Mouse (Mus musculus) hindbrain, embryonic 11.5 days (tissue): ENCODE results near the gene Slc5a9. TPM values are rescaled to one million over a fixed set of nuclear protein-coding genes. Genes with fewer than 3 reads are reported as not detected.
A peak's percentile ranks its signal among the peaks of the same experiment; 100 is the strongest.

Source experiments
- ATAC-seq: fragments of 200-750 bp; cut with Nextera tagmentation; 2 replicates; pipeline ENCODE4 v1.8.0; 2017; ENCODE audit warnings: mild to moderate bottlenecking, moderate TSS enrichment, moderate library complexity; ENCODE audit not compliant: low FRiP score
- DNase-seq: peaks from one replicate; pipeline ENCODE4 v3.0.0-alpha.2; 2015; ENCODE audit warnings: low spot score
- H3K27ac ChIP-seq: fragments of 300-500 bp; sonication (generic); 2 replicates; pipeline ENCODE4 v1.5.1; 2014; ENCODE audit warnings: mild to moderate bottlenecking, low read depth, low read length
- H3K27me3 ChIP-seq: fragments of 300-500 bp; sonication (generic); 2 replicates; pipeline ENCODE4 v1.6.1; 2014; ENCODE audit warnings: mild to moderate bottlenecking, low read length, moderate library complexity, mixed read lengths; ENCODE audit not compliant: control insufficient read depth, insufficient read depth
- H3K36me3 ChIP-seq: fragments of 300-500 bp; sonication (generic); 2 replicates; pipeline ENCODE4 v1.6.1; 2014; ENCODE audit warnings: mild to moderate bottlenecking, low read length, moderate library complexity, mixed read lengths; ENCODE audit not compliant: control insufficient read depth, insufficient read depth
- H3K4me1 ChIP-seq: fragments of 300-500 bp; sonication (generic); replicated peaks from 2 replicates; pipeline ENCODE4 v1.6.1; 2014; ENCODE audit warnings: low read length, mixed read lengths; ENCODE audit not compliant: control insufficient read depth, insufficient read depth
- H3K4me2 ChIP-seq: fragments of 300-500 bp; sonication (generic); replicated peaks from 2 replicates; pipeline ENCODE4 v1.6.1; 2014; ENCODE audit warnings: mild to moderate bottlenecking, low read depth, low read length
- H3K4me3 ChIP-seq: fragments of 300-500 bp; sonication (generic); 2 replicates; pipeline ENCODE4 v1.5.1; 2014; ENCODE audit warnings: low read depth, low read length
- H3K9ac ChIP-seq: fragments of 300-500 bp; sonication (generic); 2 replicates; pipeline ENCODE4 v1.6.1; 2014; ENCODE audit warnings: low read depth, low read length
- H3K9me3 ChIP-seq: fragments of 300-500 bp; sonication (generic); 2 replicates; pipeline ENCODE4 v1.6.1; 2016; ENCODE audit warnings: low read length; ENCODE audit not compliant: control insufficient read depth
- WGBS: fragments of 180-500 bp; shearing (Covaris S2); extraction: QIAGEN DNeasy Blood & Tissue Kit; methylation state at CpG from one replicate; pipeline ENCODE4 v1.1.7; 2014; 5-methylcytosine and 5-hydroxymethylcytosine counted together
- polyA plus RNA-seq: library from polyadenylated mRNA; unstranded; fragments of >200 nt; fragmentation: Nextera tagmentation; extraction: Ambion mirVana; gene quantifications from 2 replicates; pipeline ENCODE4 v1.2.1, GENCODE M21; 2014

Slc5a9 gene
- polyA plus RNA-seq, 1 experiment from 2014 or later, result not detected

DNA sequence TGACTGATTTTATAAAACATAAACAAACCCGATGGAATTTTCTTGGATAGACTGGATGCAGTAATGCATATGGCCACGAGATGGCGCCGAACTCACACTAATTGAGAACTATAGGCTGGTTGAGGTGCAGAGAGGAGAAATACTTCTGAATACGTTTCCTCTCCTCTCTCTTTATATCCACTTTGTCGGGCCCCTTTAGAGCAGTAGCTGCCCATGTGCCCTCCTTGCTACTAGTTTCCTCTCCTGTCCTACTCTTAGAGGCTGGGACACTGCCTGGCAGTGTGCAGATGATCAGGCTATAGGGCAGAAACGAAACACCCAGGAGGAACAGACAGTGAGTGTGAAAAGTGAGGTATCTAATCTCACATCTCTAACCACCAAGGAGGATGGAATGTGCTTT, 16.7 kb downstream of the Slc5a9 start:
- WGBS, result 20% methylated on average over 7 of the region's 7 CpGs

DNA sequence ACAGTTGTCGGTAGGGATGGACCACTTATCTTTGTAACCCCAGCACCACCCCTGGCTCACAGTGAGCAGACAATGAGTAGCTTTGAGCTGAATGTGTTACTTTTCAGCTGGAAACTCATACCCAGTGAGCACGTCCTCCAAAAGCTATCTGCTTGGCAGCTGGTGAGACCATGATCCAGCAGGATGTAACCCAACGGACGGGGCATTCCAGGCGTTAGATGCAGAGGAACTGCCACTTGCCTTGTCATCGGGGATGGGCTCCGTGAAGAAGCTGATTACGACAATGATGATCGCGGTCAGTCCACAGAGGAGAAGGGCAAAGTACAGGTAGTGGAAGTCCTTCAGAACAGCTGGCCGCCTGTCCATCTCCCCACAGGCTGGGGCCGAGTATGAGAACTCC, 19.2 kb downstream of the Slc5a9 start:
- no peak overlapping the region for H3K4me2 ChIP-seq
- no peaks in the 10 kb centered on the region for H3K9me3 ChIP-seq
- H3K27ac ChIP-seq, result no peak overlapping the region
- no peaks in the 10 kb centered on the region for H3K27me3 ChIP-seq
- ATAC-seq, result no peak
- no peak overlapping the region for H3K9ac ChIP-seq
- WGBS, result 92% methylated on average over 12 of the region's 12 CpGs
- no peak overlapping the region for H3K4me3 ChIP-seq
- H3K4me1 ChIP-seq, result no peaks in the 10 kb centered on the region
- no peaks in the 10 kb centered on the region for H3K36me3 ChIP-seq
- no peak for DNase-seq

More for the DNA sequence above, 16.7 kb downstream of the Slc5a9 start:
- no peak overlapping the region for H3K4me2 ChIP-seq
- ATAC-seq (peak; percentile 77), DNase-seq (peak; percentile 79)
- no peaks in the 10 kb centered on the region for H3K36me3 ChIP-seq
- H3K27ac ChIP-seq, result no peak overlapping the region
- H3K27me3 ChIP-seq, result no peaks in the 10 kb centered on the region
- no peaks in the 10 kb centered on the region for H3K4me1 ChIP-seq
- H3K9me3 ChIP-seq, result no peaks in the 10 kb centered on the region
- no peak overlapping the region for H3K4me3 ChIP-seq
- no peak overlapping the region for H3K9ac ChIP-seq

DNA sequence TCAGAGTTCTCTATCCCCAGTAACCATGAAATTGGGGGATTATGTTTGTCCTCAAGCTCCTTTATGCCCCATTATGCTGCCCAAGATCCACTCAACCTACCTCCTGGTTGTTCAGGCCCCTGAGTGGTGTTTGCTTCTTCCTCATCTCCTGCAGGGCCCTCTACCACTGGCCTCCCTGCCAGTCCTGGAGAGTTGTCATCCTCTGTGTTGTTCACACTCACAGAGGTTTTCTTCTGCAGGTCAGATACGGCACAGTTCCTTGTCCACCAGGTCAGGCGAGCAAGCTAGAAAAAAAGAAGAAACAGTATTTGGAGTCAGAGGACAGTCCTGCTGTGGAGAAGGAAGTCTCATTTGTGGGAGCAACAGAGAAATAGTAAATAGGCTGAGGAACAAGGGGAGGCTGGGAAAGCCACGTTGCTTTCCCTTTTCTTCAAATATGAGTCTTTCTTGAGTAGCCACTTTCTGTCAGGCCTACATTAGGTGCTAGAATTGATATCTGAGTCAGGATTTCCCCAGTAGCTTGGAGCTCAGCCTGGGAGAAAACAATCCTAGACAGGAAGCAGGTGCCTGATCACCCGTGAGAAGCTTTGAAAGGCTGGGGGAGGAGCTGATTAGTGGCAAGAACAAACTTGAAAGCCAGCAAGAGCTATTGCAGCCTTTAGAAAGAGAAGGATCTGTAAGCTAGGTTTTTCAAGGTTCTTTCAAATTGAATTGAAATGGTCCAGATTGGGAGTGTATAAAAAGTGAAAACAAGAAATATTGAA, 22.4 kb downstream of the Slc5a9 start:
- Histone ChIP-seq H3K4me2 (no peak overlapping the region), H3K27me3 (no peaks in the 10 kb centered on the region), H3K9me3 (no peaks in the 10 kb centered on the region), H3K9ac (no peak overlapping the region), H3K36me3 (no peaks in the 10 kb centered on the region), H3K27ac (no peak overlapping the region), H3K4me1 (no peaks in the 10 kb centered on the region), H3K4me3 (no peak overlapping the region)
- WGBS, result 45% methylated on average over 4 of the region's 4 CpGs
- no peak for ATAC-seq
- no peak for DNase-seq

DNA sequence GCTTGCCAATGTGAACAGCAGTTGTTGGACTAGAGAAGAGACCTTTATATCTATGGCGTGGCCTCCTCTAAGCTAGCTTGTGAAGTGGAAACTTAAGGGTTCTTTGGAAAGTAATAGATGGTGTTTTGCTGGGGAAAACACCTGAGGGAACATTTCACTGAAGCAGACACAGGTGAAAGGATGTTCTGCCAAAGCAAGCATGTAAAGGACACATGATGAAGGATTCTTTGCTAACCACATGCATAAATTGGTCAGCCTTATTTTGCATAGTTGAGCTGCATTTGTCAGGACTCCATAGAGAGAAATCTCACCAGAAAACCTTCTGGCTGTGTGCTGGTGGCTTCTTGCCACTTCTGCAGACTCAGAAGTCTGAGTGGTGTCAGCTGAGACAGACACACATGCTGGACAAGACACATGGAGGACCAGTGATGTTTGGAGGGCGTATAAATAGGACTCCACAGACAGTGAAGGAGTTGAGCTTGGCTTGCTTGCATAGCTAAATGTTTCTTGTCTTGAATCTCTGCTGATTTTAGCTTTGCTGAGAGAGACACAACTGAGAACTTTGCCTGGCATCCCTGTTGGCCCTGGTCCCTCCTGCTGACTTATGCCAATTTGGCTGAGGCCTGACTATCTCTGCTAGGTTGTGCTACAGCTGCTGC, 34.8 kb downstream of the Slc5a9 start:
- H3K27ac ChIP-seq, result no peak overlapping the region
- DNase-seq (no peak), ATAC-seq (no peak)
- no peaks in the 10 kb centered on the region for H3K9me3 ChIP-seq
- no peak overlapping the region for H3K4me2 ChIP-seq
- H3K4me1 ChIP-seq, result no peaks in the 10 kb centered on the region
- WGBS, result 78% methylated on average over 2 of the region's 2 CpGs
- H3K4me3 ChIP-seq, result no peak overlapping the region
- H3K27me3 ChIP-seq, result no peaks in the 10 kb centered on the region
- H3K9ac ChIP-seq, result no peak overlapping the region
- no peaks in the 10 kb centered on the region for H3K36me3 ChIP-seq

DNA sequence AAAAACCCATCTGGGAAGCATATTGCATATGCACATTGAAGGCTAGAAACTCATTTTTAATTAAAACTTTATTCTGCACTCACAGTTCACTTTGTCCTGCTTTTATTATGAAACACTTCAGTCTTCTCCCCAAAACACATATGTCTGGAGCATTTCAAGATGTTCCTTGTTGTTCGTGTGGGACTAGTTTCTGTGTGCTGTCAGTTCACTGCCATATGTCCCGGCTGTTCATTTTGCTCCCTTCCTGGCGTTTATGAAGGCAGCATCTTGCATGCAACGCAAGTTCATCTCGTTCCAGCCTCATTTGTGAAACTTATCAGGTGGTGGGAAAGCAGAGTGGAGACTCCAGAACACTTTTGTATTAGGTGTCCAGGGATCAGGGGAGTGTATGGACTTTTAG, 36.0 kb downstream of the Slc5a9 start:
- no peak overlapping the region for H3K4me3 ChIP-seq
- no peaks in the 10 kb centered on the region for H3K27me3 ChIP-seq
- 88% methylated on average over 5 of the region's 5 CpGs for WGBS
- H3K9me3 ChIP-seq, result no peaks in the 10 kb centered on the region
- DNase-seq, result no peak
- no peak for ATAC-seq
- no peaks in the 10 kb centered on the region for H3K36me3 ChIP-seq
- H3K4me2 ChIP-seq, result no peak overlapping the region
- H3K4me1 ChIP-seq, result no peaks in the 10 kb centered on the region
- H3K9ac ChIP-seq, result no peak overlapping the region
- no peak overlapping the region for H3K27ac ChIP-seq

DNA sequence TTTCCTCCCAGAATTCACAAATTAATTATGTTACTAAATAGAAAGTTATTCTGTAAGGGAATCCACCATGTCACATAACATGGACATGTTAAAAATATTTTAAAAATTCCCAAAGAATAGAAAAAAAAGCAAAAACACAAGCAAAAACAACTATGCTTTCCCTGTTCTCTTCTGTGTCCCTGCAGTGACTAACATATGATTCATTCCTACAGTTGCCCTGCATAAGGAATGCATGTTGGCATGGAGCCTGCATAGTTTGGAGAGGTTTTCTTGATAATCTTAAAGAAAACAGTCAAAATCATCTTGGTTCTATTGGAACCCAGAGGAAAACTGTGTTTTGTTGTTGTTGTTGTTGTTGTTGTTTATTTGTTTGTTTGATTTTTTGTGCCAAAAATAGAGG, 50.1 kb downstream of the Slc5a9 start:
- Histone ChIP-seq H3K4me2 (no peak overlapping the region), H3K9ac (no peak overlapping the region)

DNA sequence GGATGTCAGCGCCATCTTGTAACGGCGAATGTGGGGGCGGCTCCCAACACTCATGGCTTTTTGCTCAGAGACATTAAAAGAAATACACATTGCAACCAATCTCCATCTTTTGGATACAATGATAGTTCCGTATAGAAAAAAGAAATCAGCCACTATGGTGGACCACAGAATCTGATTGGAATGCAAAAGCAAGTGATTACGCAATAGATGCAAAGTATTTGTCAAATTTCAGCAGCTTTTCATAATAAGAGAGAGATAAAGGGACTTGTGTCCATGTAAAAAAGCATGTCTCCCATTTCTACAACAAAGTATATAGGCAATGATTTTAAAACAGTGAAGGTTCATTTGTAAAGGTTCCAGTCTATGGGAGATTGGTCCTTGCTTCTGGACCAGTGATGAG, 63.8 kb downstream of the Slc5a9 start:
- WGBS, result 93% methylated on average over 6 of the region's 6 CpGs

More for the DNA sequence above, 50.1 kb downstream of the Slc5a9 start:
- Histone ChIP-seq H3K9me3 (no peaks in the 10 kb centered on the region), H3K4me1 (no peaks in the 10 kb centered on the region), H3K27me3 (no peaks in the 10 kb centered on the region), H3K4me3 (no peak overlapping the region), H3K27ac (no peak overlapping the region), H3K36me3 (no peaks in the 10 kb centered on the region)
- DNase-seq, result no peak
- ATAC-seq, result no peak

More for the DNA sequence above, 63.8 kb downstream of the Slc5a9 start:
- no peak for DNase-seq
- H3K27me3 ChIP-seq, result no peaks in the 10 kb centered on the region
- H3K9me3 ChIP-seq, result no peaks in the 10 kb centered on the region
- no peak for ATAC-seq
- no peak overlapping the region for H3K9ac ChIP-seq
- H3K4me2 ChIP-seq, result no peak overlapping the region
- H3K36me3 ChIP-seq, result no peaks in the 10 kb centered on the region
- H3K4me1 ChIP-seq, result no peaks in the 10 kb centered on the region
- H3K27ac ChIP-seq, result no peak overlapping the region
- no peak overlapping the region for H3K4me3 ChIP-seq
